Mouse (Mus musculus) megakaryocyte, embryonic 14.5 days (primary cell): ENCODE measurements around the gene Tifa.

Source experiments
- FLI1 ChIP-seq: IDR thresholded peaks from 2 replicates; pipeline ENCODE4 v1.6.1; 2012; ENCODE audit warnings: low read length, inconsistent platforms, mixed read lengths
- GATA1 ChIP-seq: IDR thresholded peaks from 3 replicates; pipeline ENCODE4 v1.6.1; 2012; ENCODE audit warnings: mixed read lengths, low read length, inconsistent platforms, borderline replicate concordance

- TF ChIP-seq GATA1 (no peak), FLI1 (no peak)
Measured at GRCm38 (mm10) chr3:127843324-127843940, 53.8 kb downstream of the Tifa start.
